Mouse (Mus musculus): ENCODE data around the gene Vmn1r225.
"Not testable (repeated sequence)": the region's sequence is repeated elsewhere in the genome, so short reads cannot be mapped to it uniquely, and the experiment has no call there.

Vmn1r225 gene

DNA sequence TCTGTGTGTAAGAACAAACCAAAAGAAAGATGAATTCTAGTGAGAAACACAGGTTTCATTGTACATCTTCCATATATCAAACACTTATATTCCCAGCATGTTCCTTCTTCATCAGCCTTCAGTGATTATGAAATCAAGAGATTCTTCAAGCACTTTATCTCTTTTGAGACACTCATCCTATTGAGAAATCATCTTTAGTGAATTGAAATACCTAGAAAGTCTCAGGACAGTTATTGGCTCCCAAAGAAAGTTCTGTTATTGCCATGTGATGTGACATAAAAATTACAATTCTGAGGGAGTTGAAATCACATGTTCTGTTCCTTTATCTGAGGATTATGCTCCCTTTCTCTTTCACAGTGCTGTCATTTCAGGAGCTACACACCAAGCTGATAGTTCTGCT lies at the start of gene Vmn1r225:
Vmn1r225 (plus strand) TSS at position 301 of the 400 bp plus-strand sequence.
- no peak for DNase-seq (ENCODE audit: low spot score in 2 of 2)

DNA sequence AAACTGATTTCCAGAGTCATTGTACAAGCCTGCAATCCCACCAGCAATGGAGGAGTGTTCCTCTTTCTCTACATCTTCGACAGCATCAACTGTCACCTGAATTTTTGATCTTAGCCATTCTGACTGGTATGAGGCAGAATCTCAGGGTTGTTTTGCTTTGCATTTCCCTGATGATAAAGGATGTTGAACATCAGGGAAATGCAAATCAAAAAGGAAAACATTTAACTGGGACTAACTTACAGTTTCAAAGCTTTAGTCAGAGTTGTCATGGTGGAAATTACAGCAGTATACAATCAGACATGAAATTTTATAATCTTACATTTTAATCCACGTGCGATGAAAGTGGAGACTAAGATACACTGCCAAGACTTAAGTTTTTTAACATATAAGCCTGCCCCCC lies 24.6 kb upstream of the Vmn1r225 start:
- no peak for DNase-seq (ENCODE audit: low spot score in 2 of 2)

DNA sequence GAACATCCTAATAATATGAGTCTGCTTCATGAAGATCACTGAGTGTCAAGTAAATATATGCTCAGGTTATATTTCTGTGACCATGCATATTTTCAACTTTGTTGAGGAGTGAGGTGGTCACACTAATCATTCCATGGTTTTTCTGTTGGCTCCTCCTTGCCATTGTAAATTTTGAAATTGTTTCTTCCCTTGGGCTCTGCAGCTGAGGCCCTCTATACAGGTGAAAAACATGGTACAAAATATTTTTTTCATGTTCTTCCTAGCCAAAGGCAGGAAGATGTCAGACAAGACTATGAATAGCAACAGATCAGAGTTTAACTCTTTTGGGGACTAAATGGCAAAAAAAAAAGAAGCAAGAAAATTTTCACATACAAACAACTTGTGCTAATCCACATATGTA lies 16.7 kb upstream of the Vmn1r225 start, which contains the start of gene Vmn2r108:
Vmn2r108 (minus strand) TSS at position 101 of the 400 bp plus-strand sequence.
- no peak for DNase-seq (ENCODE audit: low spot score in 2 of 2)

DNA sequence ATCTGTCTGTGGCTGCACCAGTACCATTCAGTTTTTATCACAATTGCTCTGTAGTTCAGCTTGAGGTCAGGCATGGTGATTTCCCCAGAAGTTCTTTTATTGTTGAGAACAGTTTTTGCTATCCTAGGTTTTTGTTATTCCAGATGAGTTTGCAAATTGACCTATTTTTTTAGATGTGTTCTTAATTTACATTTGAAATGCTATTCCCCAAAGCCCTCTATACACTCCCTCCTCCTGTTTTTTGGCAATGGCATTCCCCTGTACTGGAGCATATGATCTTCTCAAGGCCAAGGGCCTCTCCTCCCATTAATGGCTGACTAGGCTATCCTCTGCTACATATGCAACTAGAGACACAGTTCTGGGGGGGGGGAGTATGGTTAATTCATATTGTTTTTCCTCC lies 10.3 kb downstream of the Vmn1r225 start:
- not testable (repeated sequence) for DNase-seq (ENCODE audit: low spot score in 2 of 2)
